Mouse (Mus musculus): ENCODE measurements around the gene Loxl3.

- TF ChIP-seq CTCF (IDR thresholded peaks at IDR 0.05; ENCODE audit: low read depth, low read length) (no peak), POLR2A (IDR thresholded peaks at IDR 0.05; ENCODE audit: borderline replicate concordance, low read depth, low read length) (no peak)
Observed at GRCm38 (mm10) chr6:82999986-83000385, 34.0 kb upstream of the Loxl3 start.
